ENCODE assay signal across 7 mouse cellular contexts in genomic region chr10:4088744-4089414, GRCm38 (mm10).
DNase-seq lines count a peak whose midpoint lies in the region; ATAC-seq and TF ChIP-seq lines count a peak whose summit lies in the region.

No protein-coding gene starts in this region.

- H3K27me3 ChIP-seq in G1E (ENCODE audit: insufficient read depth, low read length): no peaks in the 10 kb centered on the region
- no peaks in the 10 kb centered on the region for H3K27me3 ChIP-seq in lung, embryonic 14.5 days (ENCODE audit: insufficient read depth, low read length)

- ATAC-seq in G1E (ENCODE audit: extremely low read depth, insufficient number of reproducible peaks, low FRiP score, poor library complexity, severe bottlenecking): no peak
- no peak for ATAC-seq in lung, embryonic 14.5 days (ENCODE audit: insufficient read depth)

- H3K4me1 ChIP-seq in G1E (ENCODE audit: insufficient read depth, low read depth, low read length): no peaks in the 10 kb centered on the region
- H3K4me1 ChIP-seq in lung, embryonic 14.5 days (ENCODE audit: insufficient read depth): no peaks in the 10 kb centered on the region

- WGBS in lung, embryonic 14.5 days: 71% methylated on average over 7 of the region's 7 CpGs

- H3K4me2 ChIP-seq in lung, embryonic 14.5 days: no peak overlapping the region

- H3K4me3 ChIP-seq in layer of hippocampus, adult 2 months: no peak overlapping the region
- no peak overlapping the region for H3K4me3 ChIP-seq in G1E (ENCODE audit: low read depth, low read length)
- no peak overlapping the region for H3K4me3 ChIP-seq in lung, embryonic 14.5 days (ENCODE audit: low read depth, low read length)

- H3K36me3 ChIP-seq in G1E (replicated peaks): peaks cover 95% of the 10 kb centered on the region
- peaks cover 11% of the 10 kb centered on the region; the same call in 1 of the 2 replicates for H3K36me3 ChIP-seq in lung, embryonic 14.5 days (ENCODE audit: insufficient read depth)

- no peaks in the 10 kb centered on the region for H3K9me3 ChIP-seq in G1E (replicated peaks)
- no peaks in the 10 kb centered on the region for H3K9me3 ChIP-seq in lung, embryonic 14.5 days (ENCODE audit: low read depth, low read length)

- peak; percentile 77 for TF ChIP-seq CTCF in layer of hippocampus, adult 2 months (conservative IDR thresholded peaks at IDR 0.05)
- TF ChIP-seq CTCF in G1E (IDR thresholded peaks at IDR 0.05; ENCODE audit: low read depth, low read length): no peak
- peak; percentile 83 for TF ChIP-seq CTCF in lung, embryonic 14.5 days (IDR thresholded peaks at IDR 0.05; ENCODE audit: low read depth)

- no peak overlapping the region for H3K27ac ChIP-seq in layer of hippocampus, adult 2 months
- no peak overlapping the region for H3K27ac ChIP-seq in lung, embryonic 14.5 days (ENCODE audit: low read depth)

- no peak overlapping the region for H3K9ac ChIP-seq in lung, embryonic 14.5 days

- no peak for DNase-seq in layer of hippocampus, adult 2 months (ENCODE audit: low spot score in 2 of 2)
- DNase-seq in layer of hippocampus, adult 18-20 months (ENCODE audit: low spot score in 2 of 2): no peak
- DNase-seq in G1E (ENCODE audit: low spot score): peak; percentile 6
- DNase-seq in embryo, embryonic 11.5 days (ENCODE audit: low read depth, low spot score): peak; percentile 35
- peak; percentile 75 for DNase-seq in lung, embryonic 14.5 days
- peak; percentile 67 to 72 for DNase-seq in thymus, postnatal 36 days
- DNase-seq in cerebellum, adult 11 months: no peak

Comparison
In these comparisons a context has a peak if more than half of its experiments do, and no peak if none do; other contexts are left out.
1. DNase-seq: peak in G1E (single experiment), embryo, embryonic 11.5 days (single experiment), lung, embryonic 14.5 days (single experiment) and thymus, postnatal 36 days (2 of 2); none in layer of hippocampus, adult 2 months (0 of 2), layer of hippocampus, adult 18-20 months (0 of 2) and cerebellum, adult 11 months (single experiment).